Mouse (Mus musculus) brain, adult 2 months (tissue): ENCODE measurements around the gene Csmd2.

Experiments used
- DNase-seq: peaks from one replicate; pipeline ENCODE4 v3.0.0; 2011; ENCODE audit warnings: low read depth, low spot score

Gene Csmd2

GRCm38 (mm10) chr4:128411941-128412630 lies 424.4 kb downstream of the Csmd2 start:
- DNase-seq: peak; percentile 81

DNA sequence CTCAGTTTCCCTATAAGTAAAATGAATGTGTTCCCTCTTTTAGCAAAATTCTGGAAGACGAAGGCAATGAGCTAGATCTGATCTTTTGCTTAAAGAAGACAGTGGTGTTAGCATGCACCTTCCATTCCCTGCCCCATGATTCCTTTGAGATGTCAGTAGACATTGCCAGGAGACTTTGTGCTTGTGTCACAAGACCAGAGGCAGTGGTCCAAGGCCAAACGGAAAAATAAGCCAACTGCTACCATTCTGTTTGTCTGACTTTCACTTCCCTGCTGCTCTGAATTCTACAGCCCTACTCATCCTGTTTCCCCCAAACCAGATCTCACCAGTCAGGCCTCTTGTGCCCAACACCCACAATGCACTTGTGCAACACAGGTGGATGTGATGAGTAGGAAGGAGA lies 427.1 kb downstream of the Csmd2 start:
- DNase-seq: no peak

DNA sequence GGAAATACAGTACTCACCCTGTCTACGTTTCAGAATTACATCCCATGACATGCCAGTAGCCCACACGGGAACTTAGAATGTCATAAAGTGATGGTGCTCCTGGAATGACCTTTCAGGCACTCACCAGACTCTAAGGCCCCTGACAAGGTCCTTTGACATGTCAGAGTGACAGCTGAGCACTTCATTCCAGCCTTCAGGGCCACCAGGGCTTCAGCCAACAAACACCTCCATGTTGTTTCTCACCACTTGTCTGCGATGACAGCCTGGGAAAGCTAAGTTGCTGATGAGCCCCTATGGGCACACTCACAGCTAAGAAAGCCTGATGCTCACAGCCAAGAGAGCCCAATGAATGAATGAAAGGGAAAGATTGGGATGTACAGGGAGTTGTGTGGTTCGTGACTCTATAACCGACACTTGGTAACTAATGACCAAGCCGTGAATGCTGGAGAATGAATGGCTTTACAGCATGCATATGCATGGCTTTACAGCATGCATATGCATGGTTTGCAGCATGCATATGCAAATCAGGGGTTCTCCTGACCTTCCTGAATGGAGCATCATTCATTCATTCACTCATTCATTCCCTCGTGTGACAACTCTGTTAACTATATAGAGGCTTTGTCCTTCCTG lies 432.4 kb downstream of the Csmd2 start:
- no peak for DNase-seq

DNA sequence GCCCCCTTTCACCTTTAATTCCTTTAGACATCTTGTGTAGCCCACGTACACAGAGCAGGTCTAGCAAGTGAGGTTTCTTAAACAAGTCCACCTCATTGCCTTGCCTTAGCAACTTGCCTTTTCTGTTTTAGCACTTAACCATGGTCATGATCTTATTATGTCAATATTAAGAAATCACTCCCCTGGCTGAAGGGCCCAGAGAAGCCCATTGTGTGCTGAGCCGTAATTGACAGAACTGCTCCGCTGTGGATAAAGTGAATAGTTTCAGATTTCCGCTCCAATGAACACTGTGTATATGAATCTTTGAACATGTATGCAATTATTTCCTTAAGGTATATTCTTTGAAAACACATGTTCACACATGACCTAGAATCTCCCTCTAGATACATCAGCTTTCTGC lies 434.8 kb downstream of the Csmd2 start:
- DNase-seq: no peak

DNA sequence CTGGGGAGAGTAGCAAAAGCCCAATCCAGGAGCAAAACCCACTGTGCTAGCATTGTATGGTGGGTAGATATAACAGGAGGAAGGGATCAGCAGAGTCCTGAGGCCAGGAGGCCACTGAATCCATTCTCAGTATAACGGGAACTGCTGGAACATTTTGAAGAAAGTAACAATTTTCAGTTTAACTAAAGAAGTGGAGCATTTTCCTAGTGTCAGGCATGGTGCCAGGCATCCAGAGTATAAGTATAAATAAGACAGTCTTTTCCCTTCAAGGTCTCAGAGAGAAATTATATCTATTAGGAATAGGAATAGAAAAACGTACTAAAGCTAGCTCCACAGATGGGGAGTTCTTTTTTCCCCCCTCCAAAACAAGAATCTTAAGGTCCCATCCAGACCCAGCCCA lies 437.7 kb downstream of the Csmd2 start:
- peak; percentile 39 for DNase-seq

DNA sequence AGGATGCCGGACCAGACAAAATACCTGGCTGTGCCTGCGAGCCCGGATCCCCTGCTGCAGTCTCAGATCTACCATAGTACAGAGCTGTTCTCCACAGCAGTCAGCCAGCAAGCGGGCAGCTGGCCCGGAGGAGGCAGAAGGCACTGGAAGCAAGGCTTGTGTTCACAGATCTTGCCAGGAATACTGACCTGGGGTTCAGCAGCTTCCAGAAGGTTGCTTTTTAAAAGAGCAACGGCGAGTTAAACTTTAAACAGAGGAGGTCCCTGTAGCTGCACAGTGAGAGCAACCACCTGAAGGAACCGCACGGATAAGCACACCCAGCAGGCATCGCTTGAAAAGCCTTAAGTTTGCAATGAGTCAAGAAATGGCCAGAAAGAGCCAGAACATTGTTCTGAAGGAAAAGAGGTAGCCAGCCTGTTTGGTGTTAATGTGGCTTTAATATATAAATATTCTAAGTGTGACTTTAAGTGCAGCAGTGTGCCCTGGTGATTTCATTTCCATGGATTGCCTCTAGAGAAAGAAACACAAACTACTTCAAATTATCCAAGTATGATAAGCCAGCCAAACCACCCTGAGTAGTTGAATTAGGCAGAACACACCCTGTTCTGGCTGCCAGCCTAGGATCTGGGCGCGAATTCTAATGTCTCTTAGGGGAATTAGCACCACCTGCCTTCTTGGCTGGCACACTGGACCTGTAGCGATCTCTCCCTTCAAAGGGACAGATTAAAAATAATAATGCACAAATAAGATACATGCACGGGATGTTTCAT lies 439.8 kb downstream of the Csmd2 start:
- peak; percentile 69 for DNase-seq

DNA sequence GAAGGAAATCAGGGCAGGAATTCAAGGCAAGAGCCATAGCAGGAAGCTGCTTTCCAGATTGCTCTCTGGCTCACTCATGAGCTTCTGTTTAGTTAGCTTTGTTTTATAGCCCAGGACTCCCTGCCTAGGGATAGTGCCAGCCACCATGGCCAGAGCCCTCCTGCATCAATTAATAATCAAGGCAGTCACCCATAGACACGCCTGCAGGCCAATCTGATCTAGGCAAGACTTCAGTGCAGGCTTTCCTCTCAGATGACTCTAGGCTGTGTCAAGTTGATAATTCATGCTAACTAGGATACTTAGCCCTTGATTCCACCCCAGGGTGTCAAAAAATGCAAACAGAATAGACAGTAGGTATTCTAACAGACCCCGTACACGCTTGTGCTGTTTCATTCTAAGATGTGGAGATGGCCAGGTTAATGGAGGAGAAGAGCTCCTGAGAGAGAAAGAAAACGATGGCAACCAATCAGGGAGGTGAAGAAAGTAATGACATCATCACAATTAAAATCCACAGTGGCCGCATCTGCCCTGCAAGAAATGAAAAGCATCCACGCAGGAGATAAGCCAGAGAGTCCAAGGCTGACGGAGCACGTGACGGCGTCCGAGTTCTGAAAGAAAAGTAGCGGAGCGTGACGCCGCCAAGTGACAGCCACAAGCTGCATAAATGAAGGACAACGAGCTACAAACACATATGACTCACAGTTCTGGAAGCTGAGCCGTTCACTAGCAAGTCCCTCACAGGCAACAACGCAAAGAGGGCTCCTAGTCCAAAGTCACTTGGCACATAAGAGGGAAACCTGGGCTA lies 440.8 kb downstream of the Csmd2 start:
- DNase-seq: peak; percentile 83

- DNase-seq: no peak
Measured at GRCm38 (mm10) chr4:128429591-128429990, 441.9 kb downstream of the Csmd2 start.

DNA sequence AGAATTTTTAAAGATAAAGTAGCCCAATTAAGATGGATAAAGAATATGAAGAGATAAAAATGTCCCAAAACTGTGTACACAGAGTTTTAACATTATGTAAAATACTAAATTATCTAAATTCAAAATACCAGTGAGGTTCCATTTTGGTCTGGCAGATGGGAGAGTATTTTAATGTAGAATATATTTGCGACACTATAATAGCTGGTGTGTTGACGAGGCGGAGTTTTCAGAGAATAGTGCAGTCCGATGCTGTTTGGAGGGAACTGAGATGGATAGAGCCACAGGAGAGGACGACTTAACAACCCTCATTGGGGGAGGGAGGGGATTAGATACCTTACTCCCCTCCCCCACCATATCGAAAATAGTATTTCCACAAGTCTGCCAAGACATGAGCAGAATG lies 452.9 kb downstream of the Csmd2 start:
- no peak for DNase-seq

- DNase-seq: no peak
Measured at GRCm38 (mm10) chr4:128441228-128441627, 453.6 kb downstream of the Csmd2 start.

- DNase-seq: peak; percentile 59
Measured at GRCm38 (mm10) chr4:128442791-128443190, 455.1 kb downstream of the Csmd2 start.

DNA sequence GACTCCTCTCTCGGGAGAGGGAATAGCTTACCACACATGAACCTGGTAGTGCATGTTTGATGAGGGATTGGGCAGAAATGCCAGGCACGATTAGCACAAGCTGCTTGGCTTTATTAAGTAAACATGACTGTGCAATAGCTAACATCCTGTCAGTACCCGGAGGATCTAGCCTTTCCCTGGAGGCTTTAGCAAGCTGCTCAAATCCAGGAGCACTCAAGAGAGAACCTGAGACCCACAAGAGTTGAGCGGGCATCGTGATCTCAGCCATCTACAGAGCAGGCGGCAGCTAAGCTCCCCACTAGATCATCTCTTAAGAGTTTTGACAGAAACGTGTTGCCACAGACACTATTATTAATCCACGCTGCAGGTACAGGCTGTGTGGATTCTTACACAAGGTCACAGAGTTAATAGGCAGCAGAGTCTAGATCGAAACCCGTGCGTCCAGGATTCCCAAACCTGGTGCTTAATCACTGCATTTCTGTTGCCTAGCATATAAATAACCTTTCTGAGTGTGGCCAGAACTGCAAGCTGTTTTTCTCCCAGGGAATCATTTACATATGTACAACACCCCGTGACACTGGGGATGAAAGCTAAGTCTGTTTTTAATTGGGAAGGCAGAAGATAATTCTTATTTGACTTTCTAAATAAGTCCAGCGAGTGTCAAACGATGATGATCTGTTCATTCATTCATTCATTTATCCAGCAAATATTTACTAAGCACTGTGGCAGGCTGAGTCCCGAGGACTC lies 458.0 kb downstream of the Csmd2 start:
- DNase-seq: peak; percentile 38

- DNase-seq: peak; percentile 81
Measured at GRCm38 (mm10) chr4:128448831-128449431, 461.3 kb downstream of the Csmd2 start.

DNA sequence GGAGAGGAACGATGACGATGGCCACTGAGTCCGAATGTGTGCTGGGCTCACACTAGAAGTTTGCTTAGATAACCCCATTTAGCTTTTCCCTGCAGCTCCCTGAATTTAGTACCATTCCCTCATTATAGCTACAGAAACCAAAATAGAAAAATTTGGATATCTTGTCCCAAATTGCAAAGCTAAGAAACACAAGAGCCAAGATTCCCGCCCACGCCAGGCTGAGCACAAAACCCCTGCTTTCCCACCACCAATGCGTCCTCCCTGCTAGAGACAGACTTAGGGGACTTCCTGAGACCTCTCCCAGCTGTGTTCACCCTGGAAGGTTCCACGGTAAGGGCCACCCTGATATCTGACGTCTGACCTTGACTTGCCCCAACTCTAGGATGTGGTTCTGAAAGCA lies 462.5 kb downstream of the Csmd2 start:
- peak; percentile 77 for DNase-seq

- peak; percentile 79 for DNase-seq
Measured at GRCm38 (mm10) chr4:128450974-128451373, 463.3 kb downstream of the Csmd2 start.

- DNase-seq: peak; percentile 72
Measured at GRCm38 (mm10) chr4:128451383-128451794, 463.7 kb downstream of the Csmd2 start.

- no peak for DNase-seq
Measured at GRCm38 (mm10) chr4:128466708-128467107, 479.1 kb downstream of the Csmd2 start.

- DNase-seq: no peak
Measured at GRCm38 (mm10) chr4:128468040-128468439, 480.4 kb downstream of the Csmd2 start.

GRCm38 (mm10) chr4:128476249-128476648 lies 488.6 kb downstream of the Csmd2 start:
- peak; percentile 51 for DNase-seq

GRCm38 (mm10) chr4:128483891-128484290 lies 496.2 kb downstream of the Csmd2 start:
- DNase-seq: no peak

DNA sequence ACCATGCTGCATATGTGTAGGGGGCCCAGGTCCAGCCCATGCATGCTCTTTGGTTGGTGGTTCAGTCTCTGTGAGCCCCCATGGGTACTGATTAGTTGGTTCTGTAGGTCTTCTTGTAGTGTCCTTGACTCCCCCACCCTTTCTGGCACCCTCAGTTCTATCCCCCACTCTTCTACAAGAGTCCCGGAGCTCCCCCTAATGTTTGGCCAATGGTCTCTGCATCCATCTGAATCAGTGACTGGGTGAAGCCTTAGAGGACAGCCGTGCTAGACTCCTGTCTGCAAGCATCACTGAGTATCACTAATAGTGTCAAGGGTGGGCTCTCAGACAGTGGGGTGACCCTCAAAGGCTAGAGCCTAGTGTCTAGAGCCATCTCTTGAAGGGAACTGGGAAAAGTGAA lies 497.0 kb downstream of the Csmd2 start:
- DNase-seq: peak; percentile 50
